Mouse (Mus musculus) adrenal gland, adult 10 weeks (tissue): ENCODE data around the gene Gm13043. TPM values are rescaled to one million over a fixed set of nuclear protein-coding genes. Genes with fewer than 3 reads are reported as not detected.

Source experiments
- polyA plus RNA-seq: library from polyadenylated mRNA; stranded (reverse); fragments of 350-450 nt; fragmentation: Illumina TruSeq; extraction: RNeasy Lipid Tissue Mini Kit (QIAGEN cat#74804); gene quantifications from one replicate; pipeline ENCODE4 v1.2.3, GENCODE M21; 2014; ENCODE audit warnings: low read depth, low replicate concordance

Gene Gm13043
- not detected for polyA plus RNA-seq

DNA sequence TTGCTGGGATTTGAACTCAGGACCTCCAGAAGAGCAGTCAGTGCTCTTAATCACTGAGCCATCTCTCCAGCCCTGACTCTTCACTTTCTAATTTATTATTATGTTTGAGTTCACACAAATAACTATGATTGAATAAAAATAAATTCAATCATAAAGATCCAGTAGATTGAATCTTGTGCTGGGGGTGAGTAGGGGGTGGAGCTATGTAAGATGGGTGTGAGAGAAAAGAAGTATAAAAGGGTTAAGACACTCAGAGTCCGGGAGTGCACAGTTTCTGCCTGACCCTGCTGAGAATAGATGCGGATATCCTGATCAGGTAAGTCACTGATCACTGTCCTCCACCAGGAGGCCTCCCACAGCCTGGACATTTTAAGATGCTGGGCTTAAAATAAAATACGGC lies at the start of gene Gm13043:
TSS of gene Gm13043 (plus strand) at position 301 of the 400 bp plus-strand sequence.

DNA sequence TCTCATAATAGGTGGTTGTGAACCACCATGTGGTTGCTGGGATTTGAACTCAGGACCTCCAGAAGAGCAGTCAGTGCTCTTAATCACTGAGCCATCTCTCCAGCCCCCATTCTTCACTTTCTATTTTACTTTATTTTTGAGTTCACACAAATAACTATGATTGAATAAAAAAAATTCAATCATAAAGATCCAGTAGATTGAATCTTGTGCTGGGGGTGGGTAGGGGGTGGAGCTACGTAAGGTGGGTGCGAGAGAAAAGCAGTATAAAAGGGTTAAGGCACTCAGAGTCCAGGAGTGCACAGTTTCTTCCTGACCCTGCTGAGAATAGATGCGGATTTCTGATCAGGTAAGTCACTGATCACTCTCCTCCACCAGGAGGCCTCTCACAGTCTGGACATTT lies 24.5 kb downstream of the Gm13043 start, which contains the start of gene Gm13040:
TSS of gene Gm13040 (plus strand) at position 301 of the 400 bp plus-strand sequence.

GRCm38 (mm10) chr4:143551400-143551799 lies 40.3 kb downstream of the Gm13043 start, which contains the start of the genes BC080695 and Gm13057:
BC080695 (plus strand) TSS chr4:143551700.
Gm13057 (plus strand) TSS chr4:143551709.

Other genes with a start within 250 kb of the Gm13043 start
- gene Pdpn, start 211.8 kb upstream of the Gm13043 start, polyA plus RNA-seq = 4.6 TPM
- not detected for gene Lrrc38, start 161.6 kb upstream of the Gm13043 start, polyA plus RNA-seq
- gene Pramel1, start 116.9 kb upstream of the Gm13043 start, polyA plus RNA-seq = not detected
- 17.4 TPM for gene Pramef8, start 98.9 kb upstream of the Gm13043 start, polyA plus RNA-seq
- gene Oog4, start 61.0 kb upstream of the Gm13043 start, polyA plus RNA-seq = not detected
- gene Gm13040, start 24.6 kb downstream of the Gm13043 start, polyA plus RNA-seq = not detected
- gene BC080695, start 40.4 kb downstream of the Gm13043 start, polyA plus RNA-seq = not detected
- not detected for gene Gm13057, start 40.4 kb downstream of the Gm13043 start, polyA plus RNA-seq
- not detected for gene Gm13083, start 103.7 kb downstream of the Gm13043 start, polyA plus RNA-seq
- not detected for gene Gm13088, start 145.9 kb downstream of the Gm13043 start, polyA plus RNA-seq
- not detected for gene Gm13089, start 191.4 kb downstream of the Gm13043 start, polyA plus RNA-seq
- gene Gm13078, start 208.1 kb downstream of the Gm13043 start, polyA plus RNA-seq = not detected